In the genomic region with DNA sequence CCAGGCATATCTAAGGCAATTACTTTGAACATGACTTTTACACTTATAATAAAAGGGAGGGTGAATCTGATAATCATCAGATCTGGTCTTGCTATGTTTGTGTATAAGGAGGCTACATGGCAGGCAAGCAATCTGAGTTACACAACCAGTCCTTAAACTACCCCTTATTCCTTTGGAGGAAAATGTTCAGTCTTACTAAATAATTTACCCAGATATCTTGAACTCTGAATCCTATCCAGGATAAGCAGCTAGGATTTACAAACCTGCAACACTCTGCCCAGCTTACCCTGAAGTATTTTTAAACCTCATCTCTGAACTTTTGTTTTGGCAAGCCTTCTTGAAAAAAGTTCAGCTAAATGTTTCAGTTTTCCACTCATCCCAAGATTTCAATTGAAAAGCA, we compare ENCODE assay signal across 8 mouse cellular contexts. TPM values are rescaled to one million over a fixed set of nuclear protein-coding genes. Genes with fewer than 3 reads are reported as not detected.
DNase-seq lines count a peak whose midpoint lies in the region; ATAC-seq lines count a peak whose summit lies in the region.

No protein-coding gene starts in this region.

- peak overlapping the region; percentile 64 for H3K4me3 ChIP-seq in kidney, embryonic 15.5 days (replicated peaks)
- peak overlapping the region; percentile 88; the same call in 1 of the 2 replicates for H3K4me3 ChIP-seq in embryonic facial prominence, embryonic 11.5 days (ENCODE audit: low read depth, low read length)
- H3K4me3 ChIP-seq in midbrain, embryonic 16.5 days (ENCODE audit: low read depth, low read length), result peak overlapping the region; percentile 78; the same call in 1 of the 2 replicates

- peak overlapping the region; percentile 95 for H3K9ac ChIP-seq in kidney, embryonic 15.5 days
- H3K9ac ChIP-seq in embryonic facial prominence, embryonic 11.5 days (replicated peaks; ENCODE audit: low read length), result no peak overlapping the region
- H3K9ac ChIP-seq in midbrain, embryonic 16.5 days (ENCODE audit: low read depth, low read length), result 0 out of 2 replicates have a peak overlapping the region, but pooled peaks have one; percentile 10

- H3K4me2 ChIP-seq in kidney, embryonic 15.5 days, result peak overlapping the region; percentile 72
- H3K4me2 ChIP-seq in embryonic facial prominence, embryonic 11.5 days (ENCODE audit: low read depth, low read length), result peak overlapping the region; percentile 46
- peak overlapping the region; percentile 73 for H3K4me2 ChIP-seq in midbrain, embryonic 16.5 days (ENCODE audit: low read length)

- ATAC-seq in kidney, embryonic 15.5 days (replicated peaks; ENCODE audit: low FRiP score), result no peak
- ATAC-seq in embryonic facial prominence, embryonic 11.5 days (replicated peaks; ENCODE audit: insufficient number of reproducible peaks, low FRiP score, low TSS enrichment, low read depth), result no peak
- no peak for ATAC-seq in midbrain, embryonic 16.5 days
- no peak for ATAC-seq in megakaryocyte-erythroid progenitor cell, adult 5-6 weeks (replicated peaks; ENCODE audit: low FRiP score, low TSS enrichment, poor library complexity, severe bottlenecking)

- H3K36me3 ChIP-seq in kidney, embryonic 15.5 days, result peaks cover 4% of the 10 kb centered on the region; the same call in 1 of the 2 replicates
- no peaks in the 10 kb centered on the region for H3K36me3 ChIP-seq in embryonic facial prominence, embryonic 11.5 days (replicated peaks; ENCODE audit: control insufficient read depth, insufficient read depth, low read depth, low read length)
- H3K36me3 ChIP-seq in midbrain, embryonic 16.5 days (ENCODE audit: control insufficient read depth, insufficient read depth, low read length), result no peaks in the 10 kb centered on the region

- no peak overlapping the region for H3K27ac ChIP-seq in kidney, embryonic 15.5 days
- no peak overlapping the region for H3K27ac ChIP-seq in embryonic facial prominence, embryonic 11.5 days (replicated peaks; ENCODE audit: low read depth, low read length)
- no peak overlapping the region for H3K27ac ChIP-seq in midbrain, embryonic 16.5 days (ENCODE audit: low read length)

- H3K27me3 ChIP-seq in kidney, embryonic 15.5 days, result no peaks in the 10 kb centered on the region
- no peaks in the 10 kb centered on the region for H3K27me3 ChIP-seq in embryonic facial prominence, embryonic 11.5 days (ENCODE audit: control insufficient read depth, insufficient read depth, low read length)
- no peaks in the 10 kb centered on the region for H3K27me3 ChIP-seq in midbrain, embryonic 16.5 days (ENCODE audit: control insufficient read depth, insufficient read depth, low read depth, low read length)

- H3K4me1 ChIP-seq in kidney, embryonic 15.5 days, result peaks cover 30% of the 10 kb centered on the region
- H3K4me1 ChIP-seq in embryonic facial prominence, embryonic 11.5 days (ENCODE audit: control insufficient read depth, insufficient read depth, low read length), result no peaks in the 10 kb centered on the region
- peaks cover 34% of the 10 kb centered on the region for H3K4me1 ChIP-seq in midbrain, embryonic 16.5 days (ENCODE audit: control insufficient read depth, insufficient read depth, low read length)

- no peak for DNase-seq in kidney, postnatal 10 days
- no peak for DNase-seq in embryonic facial prominence, embryonic 11.5 days (ENCODE audit: low spot score)
- peak; percentile 47 for DNase-seq in induced T-regulatory cell, adult 2 months (ENCODE audit: low read depth)
- DNase-seq in frontal cortex, adult 2 months (ENCODE audit: extremely low spot score in 1 of 2, low spot score in 1 of 2), result no peak
- DNase-seq in cerebellum, adult 11 months, result no peak

- H3K9me3 ChIP-seq in kidney, embryonic 15.5 days (replicated peaks), result no peaks in the 10 kb centered on the region
- H3K9me3 ChIP-seq in embryonic facial prominence, embryonic 11.5 days (replicated peaks; ENCODE audit: control insufficient read depth, low read length), result no peaks in the 10 kb centered on the region
- H3K9me3 ChIP-seq in midbrain, embryonic 16.5 days (replicated peaks; ENCODE audit: control insufficient read depth, low read length, poor library complexity, severe bottlenecking), result no peaks in the 10 kb centered on the region

RNA-seq across cellular contexts. Expression of a gene that starts 2.7 kb away (rescaled TPM):
- 387 and 421 TPM in 2 replicates for polyA plus RNA-seq in kidney, embryonic 15.5 days (2015; fragmentation: Nextera tagmentation; extraction: Ambion mirVana)
- polyA plus RNA-seq in embryonic facial prominence, embryonic 11.5 days (2014; fragmentation: Nextera tagmentation; extraction: Ambion mirVana), result 516 and 558 TPM in 2 replicates
- 240 and 274 TPM in 2 replicates for polyA plus RNA-seq in midbrain, embryonic 16.5 days (2015; fragmentation: Nextera tagmentation; extraction: Ambion mirVana)
- 75.1 and 86.6 TPM in 2 replicates for polyA plus RNA-seq in frontal cortex, adult 2 months (2012; rRNA removed)
- total RNA-seq in megakaryocyte-erythroid progenitor cell, adult 5-6 weeks (2014; fragmentation: Nextera tagmentation), result 286 and 294 TPM in 2 replicates
- 749 and 863 TPM in 2 replicates for total RNA-seq in megakaryocyte-erythroid progenitor cell, adult 5-6 weeks (2017)
